Mouse (Mus musculus) telencephalon, adult 2 months (tissue): ENCODE measurements at regions not wholly inside any gene's neighbourhood (a gene's known extent, or its start where the extent isn't known, plus 50 kb on each side); places are given as distances from the start of the nearest gene placed in this dataset.
A peak's percentile ranks its signal among the peaks of the same experiment; 100 is the strongest.

Experiments used
- DNase-seq: peaks from one replicate; pipeline ENCODE4 v3.0.0-alpha.2; 2011; ENCODE audit warnings: low read depth, low spot score

- DNase-seq = peak; percentile 71
Measured at GRCm38 (mm10) chr13:111144721-111145120, 110.1 kb upstream of the Actbl2 start.

- DNase-seq = no peak
Measured at GRCm38 (mm10) chr13:111157921-111158638, 96.7 kb upstream of the Actbl2 start.

GRCm38 (mm10) chr13:111159498-111159897 lies 95.3 kb upstream of the Actbl2 start:
- DNase-seq = no peak

- DNase-seq = no peak
Measured at GRCm38 (mm10) chr13:111165538-111165937, 89.3 kb upstream of the Actbl2 start.

- DNase-seq = no peak
Measured at GRCm38 (mm10) chr13:111170269-111171165, 84.3 kb upstream of the Actbl2 start.

GRCm38 (mm10) chr13:111179186-111179585 lies 75.6 kb upstream of the Actbl2 start:
- peak; percentile 78 for DNase-seq

GRCm38 (mm10) chr13:111183293-111183692 lies 71.5 kb upstream of the Actbl2 start:
- no peak for DNase-seq

GRCm38 (mm10) chr13:111185799-111186198 lies 69.0 kb upstream of the Actbl2 start:
- no peak for DNase-seq

GRCm38 (mm10) chr13:111186833-111187232 lies 68.0 kb upstream of the Actbl2 start:
- DNase-seq = no peak

GRCm38 (mm10) chr13:111193919-111194318 lies 60.9 kb upstream of the Actbl2 start:
- no peak for DNase-seq

GRCm38 (mm10) chr13:111194337-111194736 lies 60.5 kb upstream of the Actbl2 start:
- peak; percentile 39 for DNase-seq

GRCm38 (mm10) chr13:111201532-111201931 lies 53.3 kb upstream of the Actbl2 start:
- DNase-seq = no peak

- DNase-seq = peak; percentile 41
Measured at GRCm38 (mm10) chr13:111204580-111205285, 50.1 kb upstream of the Actbl2 start.
